Mouse (Mus musculus) forebrain, embryonic 10.5 days (tissue): ENCODE measurements around the gene Gm10382. TPM values are rescaled to one million over a fixed set of nuclear protein-coding genes. Genes with fewer than 3 reads are reported as not detected.

Experiments used
- DNase-seq: peaks from one replicate; pipeline ENCODE4 v3.0.0-alpha.2; 2017; ENCODE audit warnings: low spot score; ENCODE audit errors: extremely low spot score
- H3K27ac ChIP-seq: fragments of 300-500 bp; sonication (generic); 2 replicates; pipeline ENCODE4 v1.5.1; 2016; ENCODE audit warnings: mild to moderate bottlenecking
- H3K27me3 ChIP-seq: fragments of 300-500 bp; sonication (generic); 2 replicates; pipeline ENCODE4 v1.6.1; 2016; ENCODE audit warnings: mild to moderate bottlenecking; ENCODE audit not compliant: poor library complexity, severe bottlenecking
- H3K36me3 ChIP-seq: fragments of 300-500 bp; sonication (generic); replicated peaks from 2 replicates; pipeline ENCODE4 v1.6.1; 2016; ENCODE audit warnings: mild to moderate bottlenecking, moderate library complexity
- H3K4me1 ChIP-seq: fragments of 300-500 bp; sonication (generic); 2 replicates; pipeline ENCODE4 v1.6.1; 2016
- H3K4me3 ChIP-seq: fragments of 300-500 bp; sonication (generic); 2 replicates; pipeline ENCODE4 v1.5.1; 2016; ENCODE audit warnings: mild to moderate bottlenecking, moderate library complexity
- H3K9me3 ChIP-seq: fragments of 300-500 bp; sonication (generic); 2 replicates; pipeline ENCODE4 v1.6.1; 2016; ENCODE audit warnings: mild to moderate bottlenecking, moderate library complexity
- WGBS: fragments of 180-500 bp; shearing (Covaris S2); methylation state at CpG from one replicate; pipeline ENCODE4 v1.1.7; 2016; 5-methylcytosine and 5-hydroxymethylcytosine counted together
- polyA plus RNA-seq: library from polyadenylated mRNA; unstranded; fragments of >200 nt; fragmentation: Nextera tagmentation; extraction: Ambion mirVana; gene quantifications from 2 replicates; pipeline ENCODE4 v1.2.1, GENCODE M21; 2016

Gm10382 gene
- polyA plus RNA-seq, 1 experiment from 2014 or later = 0.38 TPM

DNA sequence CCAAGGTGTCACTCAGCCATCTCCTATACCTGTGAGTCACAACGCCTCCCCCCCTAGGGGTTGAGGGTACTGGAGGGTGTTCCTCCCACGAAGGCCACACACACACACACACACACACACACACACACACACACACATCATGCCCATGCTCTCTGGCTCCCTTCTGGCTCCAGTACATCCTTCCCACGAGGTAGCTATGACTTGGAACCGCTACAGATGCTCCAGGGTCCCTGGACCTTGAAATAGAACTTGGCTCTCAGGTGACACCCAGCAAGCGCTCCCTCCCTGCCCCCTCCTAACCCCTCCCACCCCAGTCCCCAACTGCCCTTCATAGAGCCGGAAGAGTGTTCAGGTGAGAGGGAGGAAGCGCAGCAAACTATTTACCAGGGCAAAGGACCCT lies 33.5 kb upstream of the Gm10382 start:
- Histone ChIP-seq H3K4me1 (peaks cover 20% of the 10 kb centered on the region), H3K4me3 (no peak overlapping the region), H3K36me3 (no peaks in the 10 kb centered on the region), H3K27ac (no peak overlapping the region), H3K27me3 (no peaks in the 10 kb centered on the region), H3K9me3 (peaks cover 8% of the 10 kb centered on the region; the same call in 1 of the 2 replicates)
- no peak for DNase-seq
- 62% methylated on average over 7 of the region's 7 CpGs for WGBS

DNA sequence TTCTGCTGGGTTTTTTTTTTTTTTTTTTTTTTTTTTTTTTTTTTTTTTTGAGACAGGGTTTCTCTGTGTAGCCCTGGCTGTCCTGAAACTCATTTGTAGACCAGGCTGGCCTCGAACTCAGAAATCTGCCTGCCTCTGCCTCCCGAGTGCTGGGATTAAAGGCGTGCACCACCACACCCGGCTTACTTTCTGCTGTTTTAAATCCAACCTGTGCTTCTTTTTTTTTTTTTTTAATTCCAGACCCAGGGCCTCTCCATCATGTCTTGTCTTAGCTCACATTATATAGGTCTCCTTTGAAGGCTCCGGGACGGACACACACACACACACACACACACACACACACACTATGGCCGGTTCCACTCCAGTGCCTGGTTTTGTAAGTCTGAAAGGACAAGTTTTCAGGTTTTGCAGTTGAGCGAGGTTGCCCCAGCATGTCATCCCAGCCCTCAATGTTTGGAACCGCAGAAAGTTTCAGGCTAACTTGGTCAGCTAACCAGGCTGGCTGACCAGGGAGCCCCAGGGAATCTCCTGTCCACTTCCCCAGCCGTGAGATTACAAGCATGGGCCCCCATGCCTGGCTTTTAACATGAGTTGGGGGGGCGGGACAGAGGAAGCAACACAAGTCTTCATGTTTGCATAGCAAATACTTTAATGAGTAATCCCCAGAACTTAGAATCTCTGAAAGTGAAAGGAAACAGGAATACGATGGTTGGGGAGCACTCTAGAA lies 31.4 kb upstream of the Gm10382 start:
- Histone ChIP-seq H3K27me3 (no peaks in the 10 kb centered on the region), H3K9me3 (peaks cover 7% of the 10 kb centered on the region; the same call in 1 of the 2 replicates), H3K27ac (no peak overlapping the region), H3K4me1 (peaks cover 20% of the 10 kb centered on the region), H3K36me3 (no peaks in the 10 kb centered on the region), H3K4me3 (no peak overlapping the region)
- 91% methylated on average over 12 of the region's 12 CpGs for WGBS
- DNase-seq = no peak

DNA sequence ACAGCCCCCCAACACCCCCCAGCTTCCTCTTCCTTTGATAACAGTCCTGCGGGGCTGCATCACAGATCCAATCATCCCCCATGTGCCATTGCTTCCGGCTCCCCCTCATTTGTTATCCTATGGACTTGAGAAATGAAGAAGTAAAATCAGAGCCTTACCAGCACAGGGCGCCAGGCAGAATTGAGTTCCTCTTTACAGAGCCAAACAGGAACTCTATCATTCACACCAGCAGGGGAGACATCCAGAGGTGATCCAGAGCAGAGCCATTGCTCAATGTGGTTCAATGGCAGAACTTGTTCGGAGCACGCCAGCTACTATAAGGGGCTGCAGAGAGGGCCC lies 30.9 kb upstream of the Gm10382 start:
- DNase-seq = no peak
- Histone ChIP-seq H3K4me1 (peaks cover 20% of the 10 kb centered on the region), H3K27ac (no peak overlapping the region), H3K9me3 (peaks cover 2% of the 10 kb centered on the region; the same call in 1 of the 2 replicates), H3K36me3 (no peaks in the 10 kb centered on the region), H3K4me3 (no peak overlapping the region), H3K27me3 (no peaks in the 10 kb centered on the region)
- WGBS = 86% methylated on average over 5 of the region's 5 CpGs

DNA sequence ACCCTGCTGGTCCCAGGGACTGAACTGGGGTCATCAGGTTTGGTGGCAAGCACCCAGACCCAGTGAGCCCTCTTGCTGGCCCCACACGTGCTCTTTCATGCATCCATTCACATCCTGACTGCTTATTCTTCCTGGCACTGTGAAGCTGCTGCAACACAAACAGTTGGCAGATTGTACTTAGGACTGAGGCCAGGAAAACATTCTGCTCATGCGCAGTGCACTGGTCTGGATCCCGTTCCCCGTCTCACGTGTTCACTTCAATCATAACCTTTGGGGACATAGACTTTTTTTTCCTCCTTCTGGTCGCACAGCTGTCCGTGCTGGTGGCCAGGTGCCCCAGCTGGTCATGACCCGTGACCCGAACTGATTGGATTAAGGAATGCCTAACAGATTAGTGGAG lies 28.6 kb upstream of the Gm10382 start:
- Histone ChIP-seq H3K27ac (peak overlapping the region; percentile 36; the same call in 1 of the 2 replicates), H3K9me3 (no peaks in the 10 kb centered on the region), H3K36me3 (no peaks in the 10 kb centered on the region), H3K27me3 (no peaks in the 10 kb centered on the region), H3K4me1 (peaks cover 11% of the 10 kb centered on the region), H3K4me3 (no peak overlapping the region)
- WGBS = 43% methylated on average over 9 of the region's 9 CpGs
- no peak for DNase-seq

DNA sequence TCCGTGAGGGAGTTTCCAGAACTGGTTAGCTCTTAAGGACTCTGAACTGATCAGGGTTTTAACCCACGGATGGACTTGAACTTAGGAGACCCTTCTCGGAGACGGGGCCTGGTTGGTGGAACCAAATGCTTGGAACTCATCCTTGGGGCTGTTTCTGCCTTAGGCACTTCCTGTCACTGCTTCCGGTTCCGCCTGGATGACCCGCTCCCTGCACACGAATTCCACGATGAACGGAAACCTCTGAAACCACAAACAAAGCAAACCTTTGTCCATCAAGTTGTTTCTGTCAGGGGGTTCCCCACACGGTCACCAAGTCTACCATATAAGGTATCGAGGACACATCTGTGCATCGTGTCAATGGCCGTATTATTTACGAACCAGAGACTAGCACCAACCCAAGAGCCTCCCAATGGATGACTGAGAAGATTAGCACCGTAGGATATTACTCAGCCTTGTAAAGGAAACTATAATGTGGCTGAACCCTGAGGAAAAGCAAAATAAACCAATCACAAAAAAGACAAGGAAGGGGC lies 28.1 kb upstream of the Gm10382 start:
- Histone ChIP-seq H3K4me3 (no peak overlapping the region), H3K27ac (peak overlapping the region; percentile 36; the same call in 1 of the 2 replicates), H3K27me3 (no peaks in the 10 kb centered on the region), H3K4me1 (peaks cover 9% of the 10 kb centered on the region), H3K9me3 (no peaks in the 10 kb centered on the region), H3K36me3 (no peaks in the 10 kb centered on the region)
- no peak for DNase-seq
- 56% methylated on average over 16 of the region's 16 CpGs for WGBS

DNA sequence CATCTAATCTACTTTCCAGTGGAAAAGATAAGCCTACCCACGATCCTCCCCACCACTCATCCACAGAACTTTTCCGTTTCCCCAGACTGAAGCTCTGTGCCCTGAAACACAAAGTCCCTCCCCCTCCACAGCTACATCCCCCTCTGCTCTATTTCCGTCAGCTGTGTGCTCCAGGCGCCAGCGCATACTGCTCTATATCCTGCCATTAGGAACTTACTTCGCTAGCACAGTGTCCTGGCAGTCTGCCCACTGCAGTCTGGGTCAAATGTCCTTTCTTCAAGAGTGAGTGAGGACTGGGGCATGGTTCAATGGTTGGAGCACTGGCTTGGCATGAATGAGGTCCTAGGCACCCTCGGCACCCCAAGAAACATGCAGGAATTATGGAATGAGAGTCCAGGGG lies 25.2 kb upstream of the Gm10382 start:
- no peaks in the 10 kb centered on the region for H3K9me3 ChIP-seq

DNA sequence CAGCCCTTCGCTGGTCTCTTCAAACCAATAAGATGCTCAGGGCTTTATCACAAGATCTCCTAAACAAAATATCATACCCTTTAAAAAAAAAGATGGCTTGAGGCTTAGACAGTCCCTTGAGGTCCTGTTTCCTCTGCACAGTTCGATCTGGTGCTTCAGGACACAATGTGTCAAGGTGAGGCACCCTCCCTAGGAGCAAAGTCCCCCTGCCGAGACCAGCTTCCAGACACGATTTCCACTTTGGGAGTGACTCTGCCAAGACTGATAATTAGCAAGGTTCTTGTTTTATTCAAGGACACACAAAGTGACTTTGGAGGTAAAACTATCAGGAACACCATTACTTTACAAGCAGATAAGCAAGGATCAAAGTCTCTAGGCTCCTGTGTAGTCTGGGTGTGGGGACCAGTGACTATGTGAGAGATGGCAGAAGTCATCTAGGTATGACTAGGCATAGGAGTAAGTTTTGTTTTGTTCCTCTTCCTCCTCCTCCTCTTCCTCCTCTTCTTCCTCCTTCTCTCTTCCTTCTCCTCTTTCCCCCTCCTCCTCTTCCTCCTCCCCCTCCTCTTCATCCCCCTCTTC lies 24.2 kb upstream of the Gm10382 start:
- Histone ChIP-seq H3K36me3 (no peaks in the 10 kb centered on the region), H3K9me3 (no peaks in the 10 kb centered on the region), H3K27ac (no peak overlapping the region), H3K27me3 (no peaks in the 10 kb centered on the region), H3K4me3 (no peak overlapping the region), H3K4me1 (peaks cover 9% of the 10 kb centered on the region)
- WGBS = 84% methylated on average over 4 of the region's 4 CpGs
- DNase-seq = no peak

More for the DNA sequence above, 25.2 kb upstream of the Gm10382 start:
- Histone ChIP-seq H3K4me3 (no peak overlapping the region), H3K27me3 (no peaks in the 10 kb centered on the region), H3K4me1 (peaks cover 9% of the 10 kb centered on the region), H3K36me3 (no peaks in the 10 kb centered on the region), H3K27ac (no peak overlapping the region)
- 91% methylated on average over 7 of the region's 7 CpGs for WGBS
- no peak for DNase-seq

DNA sequence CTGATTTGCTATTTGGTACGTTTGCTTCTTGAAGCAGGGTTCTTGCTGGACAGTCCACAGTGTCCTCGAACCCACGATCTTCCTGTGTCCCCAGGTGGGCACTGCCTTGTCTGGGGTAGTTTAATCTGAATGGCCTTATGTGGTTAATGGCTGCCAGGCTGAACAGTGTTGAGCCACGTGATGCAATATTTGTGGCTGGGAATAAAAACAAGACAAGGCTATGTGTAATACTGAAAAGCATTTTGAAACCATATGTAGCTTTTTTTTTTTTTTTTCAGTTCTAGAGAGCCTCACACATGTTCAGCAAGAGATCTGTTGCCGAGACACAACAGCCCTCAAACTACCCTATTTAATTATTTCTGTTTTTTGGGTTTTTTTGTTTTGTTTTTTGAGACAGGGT lies 21.0 kb upstream of the Gm10382 start:
- 79% methylated on average over 5 of the region's 5 CpGs for WGBS
- no peak for DNase-seq
- no peaks in the 10 kb centered on the region for H3K9me3 ChIP-seq
- no peak overlapping the region for H3K4me3 ChIP-seq
- H3K36me3 ChIP-seq = no peaks in the 10 kb centered on the region
- H3K4me1 ChIP-seq = no peaks in the 10 kb centered on the region
- H3K27me3 ChIP-seq = no peaks in the 10 kb centered on the region
- no peak overlapping the region for H3K27ac ChIP-seq

DNA sequence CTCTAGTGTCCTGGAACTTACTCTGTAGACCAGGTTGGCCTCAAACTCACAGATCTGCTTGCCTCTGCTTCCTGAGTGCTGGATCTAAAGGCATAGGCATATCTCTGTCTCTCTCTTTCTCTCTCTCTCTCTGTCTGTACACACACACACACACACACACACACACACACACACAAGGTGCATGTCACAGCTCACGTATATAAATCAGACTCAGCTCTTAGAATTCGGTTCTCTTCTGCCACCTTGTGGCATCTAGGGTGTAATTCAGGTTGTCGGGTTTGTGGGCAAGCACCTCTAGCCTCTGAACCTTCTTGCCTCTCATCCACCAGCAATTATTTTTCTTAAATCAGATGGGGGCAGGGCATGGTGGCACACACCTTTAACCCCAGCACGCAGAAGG lies 20.6 kb upstream of the Gm10382 start:
- Histone ChIP-seq H3K27me3 (no peaks in the 10 kb centered on the region), H3K27ac (no peak overlapping the region), H3K9me3 (no peaks in the 10 kb centered on the region; the same call in 1 of the 2 replicates), H3K36me3 (no peaks in the 10 kb centered on the region), H3K4me3 (no peak overlapping the region), H3K4me1 (no peaks in the 10 kb centered on the region)
- peak; percentile 57 for DNase-seq
- 5% methylated on average over 4 of the region's 4 CpGs for WGBS

DNA sequence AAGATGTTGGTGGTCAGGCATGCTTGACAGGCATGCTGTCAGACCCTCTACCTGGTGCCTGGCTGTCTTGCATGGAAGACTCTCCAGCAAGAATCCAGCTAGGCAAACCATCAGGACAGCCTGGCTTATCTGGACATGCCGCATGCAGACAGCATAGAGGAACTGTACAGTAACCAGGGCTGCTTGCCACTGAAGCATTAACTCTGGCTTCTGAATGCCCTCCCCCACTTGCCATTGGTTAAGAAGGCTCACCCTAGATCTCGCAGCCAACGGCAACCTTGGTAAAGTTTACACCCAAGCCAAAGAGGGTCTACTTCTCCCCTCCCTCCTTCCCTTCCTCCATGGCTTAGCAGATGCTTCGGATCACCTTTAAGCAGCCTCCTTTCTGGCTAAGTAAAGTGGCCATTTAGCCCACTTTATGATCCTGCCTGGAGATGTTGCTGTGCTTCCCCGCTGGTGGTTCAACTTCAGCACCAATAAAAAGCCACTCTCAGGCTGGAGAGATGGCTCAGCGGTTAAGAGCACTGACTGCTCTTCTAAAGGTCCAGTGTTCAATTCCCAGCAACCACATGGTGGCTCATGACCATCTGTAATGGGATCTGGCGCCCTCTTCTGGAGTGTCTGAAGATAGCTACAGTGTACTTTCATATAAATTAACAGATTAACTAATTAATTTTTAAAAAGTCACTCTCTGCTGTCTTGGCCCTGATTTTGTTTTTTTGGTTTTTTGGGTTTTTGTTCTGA lies 18.0 kb upstream of the Gm10382 start:
- 76% methylated on average over 7 of the region's 7 CpGs for WGBS
- H3K36me3 ChIP-seq = no peaks in the 10 kb centered on the region
- no peaks in the 10 kb centered on the region for H3K27me3 ChIP-seq
- H3K4me3 ChIP-seq = no peak overlapping the region
- H3K9me3 ChIP-seq = no peaks in the 10 kb centered on the region; the same call in 1 of the 2 replicates
- DNase-seq = no peak
- no peak overlapping the region for H3K27ac ChIP-seq
- H3K4me1 ChIP-seq = no peaks in the 10 kb centered on the region

DNA sequence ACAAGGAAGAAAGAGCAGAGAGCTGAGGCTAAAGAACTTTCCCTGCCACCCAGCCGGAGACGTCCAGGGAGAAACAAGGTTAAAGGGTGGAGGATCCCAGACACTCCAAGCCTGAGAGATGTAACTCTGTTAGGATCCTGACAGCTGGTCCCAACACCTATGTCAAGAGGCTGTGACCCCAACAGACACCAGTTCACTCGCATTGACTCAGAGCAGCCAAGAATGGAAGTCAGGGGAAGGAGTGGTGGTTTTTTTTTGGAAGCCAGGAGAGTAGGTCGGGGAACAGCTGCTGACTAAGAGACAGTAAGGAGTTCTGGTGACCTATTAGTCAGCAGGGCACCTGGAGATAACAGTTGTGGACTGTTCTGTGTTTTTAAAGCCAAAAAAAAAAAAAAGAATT lies 17.1 kb upstream of the Gm10382 start:
- WGBS = 87% methylated on average over 4 of the region's 4 CpGs
- no peaks in the 10 kb centered on the region for H3K4me1 ChIP-seq
- DNase-seq = no peak
- no peaks in the 10 kb centered on the region for H3K36me3 ChIP-seq
- no peak overlapping the region for H3K4me3 ChIP-seq
- no peaks in the 10 kb centered on the region; the same call in 1 of the 2 replicates for H3K9me3 ChIP-seq
- H3K27me3 ChIP-seq = no peaks in the 10 kb centered on the region
- H3K27ac ChIP-seq = no peak overlapping the region

DNA sequence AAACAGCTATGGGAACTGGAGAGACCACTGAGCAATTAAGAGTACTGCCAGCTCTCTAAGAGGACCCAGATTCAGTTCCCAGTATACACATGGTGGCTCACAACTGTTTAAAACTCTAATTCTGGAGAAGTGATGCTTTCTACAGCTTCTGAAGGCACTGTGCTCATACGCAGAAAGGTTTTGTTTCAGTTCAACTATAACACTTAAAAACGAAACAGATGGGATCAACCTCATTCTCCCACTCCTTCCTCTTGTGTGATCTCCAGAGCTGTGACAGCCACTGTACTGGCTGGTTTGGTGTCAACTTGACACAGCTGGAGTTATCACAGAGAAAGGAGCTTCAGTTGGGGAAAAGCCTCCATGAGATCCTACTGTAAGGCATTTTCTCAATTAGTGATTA lies 13.3 kb upstream of the Gm10382 start:
- no peak overlapping the region for H3K27ac ChIP-seq
- H3K9me3 ChIP-seq = no peaks in the 10 kb centered on the region; the same call in 1 of the 2 replicates
- peaks cover 11% of the 10 kb centered on the region for H3K4me1 ChIP-seq
- H3K36me3 ChIP-seq = no peaks in the 10 kb centered on the region
- no peak overlapping the region for H3K4me3 ChIP-seq
- DNase-seq = no peak
- H3K27me3 ChIP-seq = no peaks in the 10 kb centered on the region
- WGBS = 94% methylated on average over 2 of the region's 2 CpGs

DNA sequence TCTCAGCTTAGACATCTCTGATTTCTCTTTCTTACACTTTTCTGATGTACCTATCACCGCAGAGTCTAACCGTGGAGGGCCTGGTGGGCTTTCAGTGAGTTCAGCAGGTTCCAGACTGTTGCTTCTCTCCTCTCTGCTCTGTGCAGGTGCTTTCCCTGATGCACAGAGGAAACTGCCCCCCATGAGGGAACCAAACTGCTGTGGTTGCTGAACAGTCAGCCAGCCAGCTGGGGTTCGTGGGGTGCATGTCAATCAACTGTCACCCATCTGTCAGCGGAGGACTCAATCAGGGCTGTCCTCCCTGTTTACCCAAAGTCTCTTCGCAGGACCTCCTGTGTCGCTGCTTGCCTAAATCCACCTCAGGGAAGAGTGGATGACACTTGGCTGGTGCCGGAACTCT lies 11.9 kb upstream of the Gm10382 start:
- no peaks in the 10 kb centered on the region; the same call in 1 of the 2 replicates for H3K9me3 ChIP-seq
- H3K27ac ChIP-seq = no peak overlapping the region
- no peak overlapping the region for H3K4me3 ChIP-seq
- H3K4me1 ChIP-seq = peaks cover 11% of the 10 kb centered on the region
- H3K27me3 ChIP-seq = no peaks in the 10 kb centered on the region
- H3K36me3 ChIP-seq = no peaks in the 10 kb centered on the region
- 77% methylated on average over 7 of the region's 7 CpGs for WGBS
- no peak for DNase-seq
